Comparison of ENCODE assay signal across 27 mouse cellular contexts in the genomic region with DNA sequence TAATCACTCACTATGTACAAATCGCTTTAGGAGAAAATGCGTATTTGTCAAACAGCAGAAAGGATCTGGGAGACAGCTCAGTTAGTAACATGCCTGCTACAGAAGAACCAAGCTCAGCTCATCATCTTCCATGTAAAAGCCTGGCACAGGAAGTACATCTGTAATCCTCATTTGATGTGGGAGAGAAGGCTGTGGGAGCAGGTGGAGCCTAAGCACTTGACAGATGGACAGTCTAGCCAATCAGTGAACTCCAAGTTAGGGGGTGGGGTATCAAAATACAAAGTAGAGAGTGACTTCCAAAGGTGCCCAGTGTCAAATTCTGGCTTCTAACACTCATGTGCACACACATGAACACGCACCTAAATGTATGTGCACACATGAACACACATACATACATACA. TPM values are rescaled to one million over a fixed set of nuclear protein-coding genes. Genes with fewer than 3 reads are reported as not detected.
A peak's percentile ranks its signal among the peaks of the same experiment; 100 is the strongest.
DNase-seq lines count a peak whose midpoint lies in the region; ATAC-seq and TF ChIP-seq lines count a peak whose summit lies in the region.
"Had no signal": no experiment of that assay in that cellular context is flagged by ENCODE, and none has a peak within 500 bp of the region (broad histone marks: within the 10 kb centered on the region; RNA-seq: fewer than 3 reads in every experiment).

No protein-coding gene starts in this region.

- H3K4me1 ChIP-seq in neural tube, embryonic 11.5 days (ENCODE audit: control insufficient read depth, insufficient read depth, low read length): peaks cover 2% of the 10 kb centered on the region; the same call in 1 of the 2 replicates
- no peaks in the 10 kb centered on the region for H3K4me1 ChIP-seq in neural tube, embryonic 15.5 days
- H3K4me1 ChIP-seq in CH12.LX (ENCODE audit: control insufficient read depth in 1 of 2, insufficient read depth in 2 of 2): peaks cover 40 to 84% of the 10 kb centered on the region in 2 experiments

- no peak overlapping the region for H3K4me2 ChIP-seq in neural tube, embryonic 11.5 days (ENCODE audit: low read depth)
- no peak overlapping the region for H3K4me2 ChIP-seq in neural tube, embryonic 15.5 days
- no peak overlapping the region; the same call in 1 of the 2 replicates for H3K4me2 ChIP-seq in CH12.LX (ENCODE audit: insufficient read depth, low read depth, poor library complexity, severe bottlenecking)
- H3K4me2 ChIP-seq: embryonic facial prominence, embryonic 13.5 days; embryonic facial prominence, embryonic 15.5 days; forebrain, embryonic 12.5 days had no signal

- WGBS in neural tube, embryonic 11.5 days: 90% methylated on average over 3 of the region's 3 CpGs
- WGBS in neural tube, embryonic 15.5 days: 96% methylated on average over 3 of the region's 3 CpGs

- DNase-seq in neural tube, embryonic 11.5 days (ENCODE audit: low spot score): peak; percentile 8
- peak; percentile 53 for DNase-seq in thymus, postnatal 0 days (ENCODE audit: low spot score)
- no peak for DNase-seq in thymus, postnatal 4 days
- DNase-seq in CH12.LX (ENCODE audit: extremely low read depth): no peak
- DNase-seq in R1 (ENCODE audit: low read depth, low spot score): peak; percentile 43
- no peak for DNase-seq in left cerebral cortex, postnatal 4 days
- DNase-seq: adrenal gland, adult 2 months; adrenal gland, postnatal 10 days; adrenal gland, postnatal 25 days; cerebellum, adult 11 months; cerebellum, adult 18-20 months; cerebellum, adult 8-10 months; cerebellum, adult 9-11 months; cerebellum, postnatal 14 days; cerebellum, postnatal 36 days; embryo, embryonic 11 days had no signal

- no peak overlapping the region for H3K9ac ChIP-seq in neural tube, embryonic 11.5 days (ENCODE audit: low read length)
- no peak overlapping the region for H3K9ac ChIP-seq in neural tube, embryonic 15.5 days (replicated peaks)
- H3K9ac ChIP-seq in CH12.LX (ENCODE audit: insufficient read depth, low read depth): no peak overlapping the region
- H3K9ac ChIP-seq: embryonic facial prominence, embryonic 13.5 days; embryonic facial prominence, embryonic 15.5 days; forebrain, embryonic 12.5 days had no signal

- no peak for TF ChIP-seq RAD21 in CH12.LX (IDR thresholded peaks at IDR 0.05; ENCODE audit: low read depth, low read length)

- dilution Hi-C loops in CH12.LX (cut with MboI; ENCODE audit: extremely low pct_ligation_motif_present, extremely low pct_unique_long_range_greater_than_20kb, low sequenced_read_pairs): no loop called here

- no peaks in the 10 kb centered on the region for H3K27me3 ChIP-seq in neural tube, embryonic 11.5 days (ENCODE audit: control insufficient read depth, insufficient read depth, low read length)
- H3K27me3 ChIP-seq in neural tube, embryonic 15.5 days (replicated peaks): no peaks in the 10 kb centered on the region
- peaks cover 2% of the 10 kb centered on the region for H3K27me3 ChIP-seq in CH12.LX (replicated peaks)
- H3K27me3 ChIP-seq: embryonic facial prominence, embryonic 13.5 days; embryonic facial prominence, embryonic 15.5 days; forebrain, embryonic 12.5 days; Patski had no signal

- H3K79me2 ChIP-seq in CH12.LX (replicated peaks; ENCODE audit: control insufficient read depth, extremely low read depth, insufficient read depth, poor library complexity, severe bottlenecking): no peaks in the 10 kb centered on the region

- no peak for ATAC-seq in neural tube, embryonic 11.5 days (ENCODE audit: insufficient read depth, low FRiP score, low TSS enrichment)
- ATAC-seq in neural tube, embryonic 15.5 days (ENCODE audit: low FRiP score): no peak
- ATAC-seq: forebrain, embryonic 14.5 days; forebrain, embryonic 16.5 days; Patski had no signal

- H3K27ac ChIP-seq in neural tube, embryonic 11.5 days (ENCODE audit: low read depth, low read length): no peak overlapping the region
- H3K27ac ChIP-seq in neural tube, embryonic 15.5 days (replicated peaks): no peak overlapping the region
- H3K27ac ChIP-seq in CH12.LX (ENCODE audit: insufficient read depth, low read depth): peak overlapping the region; percentile 92
- H3K27ac ChIP-seq: embryonic facial prominence, embryonic 13.5 days; embryonic facial prominence, embryonic 15.5 days; forebrain, embryonic 10.5 days; forebrain, embryonic 12.5 days had no signal

- no peak for TF ChIP-seq EP300 in CH12.LX (IDR thresholded peaks at IDR 0.05; ENCODE audit: low read length)

- TF ChIP-seq POLR2A in CH12.LX (IDR thresholded peaks at IDR 0.05; ENCODE audit: low read depth, low read length): no peak

- no peaks in the 10 kb centered on the region for H3K36me3 ChIP-seq in neural tube, embryonic 11.5 days (ENCODE audit: control insufficient read depth, insufficient read depth, low read length)
- no peaks in the 10 kb centered on the region for H3K36me3 ChIP-seq in neural tube, embryonic 15.5 days
- no peaks in the 10 kb centered on the region for H3K36me3 ChIP-seq in CH12.LX (replicated peaks in 1 of 2; ENCODE audit: control insufficient read depth in 1 of 2, insufficient read depth in 1 of 2, low read length in 1 of 2)
- H3K36me3 ChIP-seq: embryonic facial prominence, embryonic 13.5 days; embryonic facial prominence, embryonic 15.5 days; forebrain, embryonic 10.5 days; forebrain, embryonic 12.5 days; G1E had no signal

- TF ChIP-seq CTCF in CH12.LX (conservative IDR thresholded peaks at IDR 0.05 in 1 of 2, IDR thresholded peaks at IDR 0.05 in 1 of 2; ENCODE audit: low read depth in 2 of 2, low read length in 2 of 2): no peak

- intact Hi-C loops in left cerebral cortex, postnatal 4 days (cut with DNase I): no loop called here

- no peaks in the 10 kb centered on the region for H3K9me3 ChIP-seq in neural tube, embryonic 11.5 days (ENCODE audit: control insufficient read depth, low read length)
- no peaks in the 10 kb centered on the region for H3K9me3 ChIP-seq in neural tube, embryonic 15.5 days (replicated peaks)
- no peaks in the 10 kb centered on the region for H3K9me3 ChIP-seq in CH12.LX (replicated peaks; ENCODE audit: low read length)
- H3K9me3 ChIP-seq: embryonic facial prominence, embryonic 13.5 days; embryonic facial prominence, embryonic 15.5 days; forebrain, embryonic 10.5 days; forebrain, embryonic 12.5 days had no signal

- H3K4me3 ChIP-seq in neural tube, embryonic 11.5 days (ENCODE audit: low read depth, low read length): no peak overlapping the region
- no peak overlapping the region for H3K4me3 ChIP-seq in neural tube, embryonic 15.5 days (replicated peaks)
- no peak overlapping the region for H3K4me3 ChIP-seq in CH12.LX (replicated peaks in 1 of 3; ENCODE audit: low read depth in 2 of 3, low read length in 2 of 3, poor library complexity in 1 of 3)
- H3K4me3 ChIP-seq: embryonic facial prominence, embryonic 13.5 days; embryonic facial prominence, embryonic 15.5 days; erythroblast, embryonic 14.5 days; forebrain, embryonic 10.5 days; forebrain, embryonic 12.5 days had no signal

- in situ Hi-C loops in CH12.LX (cut with MboI; ENCODE audit: low pct_ligation_motif_present, low pct_unique_long_range_greater_than_20kb, low sequenced_read_pairs): no loop called here

TF ChIP-seq in CH12.LX, 34 proteins besides CTCF, POLR2A, EP300 and RAD21:
- TF ChIP-seq ZC3H11A (IDR thresholded peaks at IDR 0.05; ENCODE audit: low read depth, low read length) (no peak), TBP (conservative IDR thresholded peaks at IDR 0.05; ENCODE audit: low read depth, low read length) (no peak), ELF1 (IDR thresholded peaks at IDR 0.05; ENCODE audit: low read depth, low read length) (no peak), RCOR1 (conservative IDR thresholded peaks at IDR 0.05; ENCODE audit: low read depth, low read length) (no peak), MAZ (IDR thresholded peaks at IDR 0.05; ENCODE audit: low read depth, low read length) (no peak), CHD2 (IDR thresholded peaks at IDR 0.05; ENCODE audit: low read length) (no peak), MEF2A (IDR thresholded peaks at IDR 0.05; ENCODE audit: borderline replicate concordance, low read depth, low read length) (no peak), USF1 (IDR thresholded peaks at IDR 0.05; ENCODE audit: low read depth, low read length) (no peak), NELFE (IDR thresholded peaks at IDR 0.05; ENCODE audit: low read depth, low read length) (no peak), MXI1 (IDR thresholded peaks at IDR 0.05; ENCODE audit: low read depth, low read length) (no peak), MAFK (IDR thresholded peaks at IDR 0.05; ENCODE audit: insufficient replicate concordance, low read length) (no peak), CHD1 (IDR thresholded peaks at IDR 0.05; ENCODE audit: low read depth, low read length) (no peak), ZMIZ1 (IDR thresholded peaks at IDR 0.05; ENCODE audit: low read depth, low read length) (no peak)
TF ChIP-seq in CH12.LX: peak in this region for 0.

RNA-seq across cellular contexts. Expression of a gene that starts 22.1 kb away (rescaled TPM):
- polyA plus RNA-seq in neural tube, embryonic 11.5 days (2014; fragmentation: Nextera tagmentation; extraction: Ambion mirVana): 440 and 470 TPM in 2 replicates
- 227 TPM in 2 replicates for polyA plus RNA-seq in neural tube, embryonic 15.5 days (2015; fragmentation: Nextera tagmentation; extraction: Ambion mirVana)
- polyA plus RNA-seq in thymus, postnatal 0 days (2015; fragmentation: Nextera tagmentation; extraction: Ambion mirVana): 262 and 327 TPM in 2 replicates
- 41.1 and 85.5 TPM in 2 replicates for total RNA-seq in CH12.LX (2012; rRNA removed)
- total RNA-seq in CH12.LX (2014; rRNA removed): 96.0 and 116 TPM in 2 replicates
- 17.6 and 18.3 TPM in 2 replicates for polyA plus RNA-seq in CH12.LX (2012; ENCODE audit: insufficient read length, low read depth)
- total RNA-seq in left cerebral cortex, postnatal 4 days (2021): 10 to 100 TPM; 50.9 to 52.7 TPM
- total RNA-seq: common myeloid progenitor, adult 5-6 weeks had no signal
- polyA plus RNA-seq: G1E had no signal

RNA-seq across cellular contexts. Expression of a gene that starts 51.0 kb away (rescaled TPM):
- polyA plus RNA-seq in neural tube, embryonic 11.5 days (2014; fragmentation: Nextera tagmentation; extraction: Ambion mirVana): 7.2 and 7.6 TPM in 2 replicates
- polyA plus RNA-seq in neural tube, embryonic 15.5 days (2015; fragmentation: Nextera tagmentation; extraction: Ambion mirVana): 2.1 and 4.4 TPM in 2 replicates
- polyA plus RNA-seq in thymus, postnatal 0 days (2015; fragmentation: Nextera tagmentation; extraction: Ambion mirVana): 58.9 and 64.1 TPM in 2 replicates
- total RNA-seq in CH12.LX (2012; rRNA removed) (7.2 and 7.6 TPM in 2 replicates), CH12.LX (2014; rRNA removed) (4.4 and 4.9 TPM in 2 replicates)
- polyA plus RNA-seq in CH12.LX (2012; ENCODE audit: insufficient read length, low read depth): 3.9 and 6.1 TPM in 2 replicates
- 1 to 10 TPM; 1.4 to 1.5 TPM for total RNA-seq in left cerebral cortex, postnatal 4 days (2021)

Comparison
In these comparisons a context has a peak if more than half of its experiments do, and no peak if none do; other contexts are left out.
1. DNase-seq: peak in neural tube, embryonic 11.5 days (single experiment), thymus, postnatal 0 days (single experiment) and R1 (single experiment); none in thymus, postnatal 4 days (single experiment), CH12.LX (single experiment) and left cerebral cortex, postnatal 4 days (single experiment).
2. RNA of a gene that starts 22.1 kb away (polyA plus RNA-seq): 440 to 470 TPM in neural tube, embryonic 11.5 days, 262 to 327 TPM in thymus, postnatal 0 days and 227 TPM in neural tube, embryonic 15.5 days; 17.6 to 18.3 TPM in CH12.LX; every median in the first group is over 10 times any median in the second.